Mouse (Mus musculus) frontal cortex, postnatal 36 days (tissue): ENCODE measurements around the gene Col4a4.

ENCODE experiments used
- DNase-seq, 2 experiments: peaks; one replicate each; pipeline ENCODE4 v3.0.0; 2022; ENCODE audit warnings: low spot score in 2 of 2

The Col4a4 gene

DNA sequence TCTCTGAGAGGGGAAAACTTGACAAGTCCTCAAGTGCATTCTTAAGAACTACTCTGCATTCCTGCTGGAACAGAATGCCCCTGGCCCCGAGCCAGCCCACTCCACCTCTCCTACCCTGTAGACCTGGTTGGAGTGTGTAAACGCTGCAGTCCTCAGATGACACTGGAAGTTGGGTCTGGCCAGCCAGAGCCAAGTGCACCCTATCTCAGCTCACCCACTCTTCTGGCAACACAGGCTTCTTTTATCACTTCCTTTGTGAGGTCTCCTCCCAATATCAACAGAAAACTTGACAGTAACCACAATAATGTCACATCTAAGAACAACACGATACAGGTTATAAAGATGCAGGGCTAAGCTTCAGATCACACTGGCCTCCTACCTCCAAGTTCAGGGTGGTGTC is 8.7 kb downstream of the Col4a4 start:
- no peak for DNase-seq

DNA sequence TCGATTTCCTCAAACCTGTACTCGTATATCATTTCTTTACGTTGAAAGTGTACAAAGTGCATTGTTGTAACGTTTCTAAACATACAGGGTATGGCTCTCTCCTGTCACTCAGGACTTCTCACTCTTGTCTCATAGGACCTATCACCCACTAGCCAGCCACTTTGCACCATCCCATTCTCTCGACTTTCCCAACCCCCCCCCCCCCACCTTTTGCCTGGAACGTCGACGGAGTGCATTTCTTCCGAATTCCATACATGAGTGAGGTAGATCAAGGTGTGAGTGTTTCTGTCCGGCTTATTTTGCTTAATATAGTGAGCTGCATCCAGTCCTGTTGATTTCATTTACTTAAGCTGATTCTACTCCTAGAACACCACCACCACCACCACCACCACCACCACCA is 9.3 kb downstream of the Col4a4 start:
- DNase-seq: no peak

- no peak for DNase-seq
These were observed 10.5 kb downstream of the Col4a4 start for GRCm38 (mm10) chr1:82576182-82576581.

DNA sequence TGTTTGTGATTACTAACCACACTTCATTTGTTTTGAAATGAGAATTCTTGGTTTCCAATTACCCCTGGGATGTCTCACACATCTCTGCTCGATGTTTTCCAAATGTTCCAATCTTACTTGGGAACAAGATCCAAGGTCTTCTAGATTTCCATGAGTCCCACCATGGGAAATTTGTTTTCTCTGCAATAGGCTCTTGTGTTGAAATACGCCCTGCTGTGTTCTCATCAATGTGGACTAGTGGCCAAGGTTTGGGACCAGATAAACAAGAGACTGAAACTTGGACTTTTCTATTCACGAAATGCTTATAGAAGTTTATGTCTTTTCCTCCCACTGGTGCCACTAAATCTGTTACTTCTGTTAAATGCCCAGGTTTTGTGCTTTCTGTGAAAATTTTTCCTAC is 11.0 kb downstream of the Col4a4 start:
- no peak for DNase-seq

DNA sequence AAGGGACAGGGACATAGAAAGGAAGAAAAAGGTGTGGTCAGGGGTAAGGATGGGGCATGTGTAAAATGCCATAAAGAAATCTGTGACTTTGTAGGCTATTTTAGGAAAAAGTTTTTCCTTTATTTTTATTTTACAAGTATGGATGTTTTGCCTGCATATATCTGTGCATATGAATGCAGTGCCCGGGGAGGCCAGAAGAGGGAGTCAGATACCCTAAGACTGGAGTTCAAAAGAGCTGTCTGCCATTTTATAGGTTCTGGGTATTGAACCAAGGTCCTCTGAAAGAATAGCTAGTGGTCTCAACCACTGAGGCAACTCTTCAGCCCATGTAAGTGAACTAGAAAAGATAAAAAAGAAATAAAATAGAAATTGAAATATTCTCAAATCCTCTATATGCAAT is 14.9 kb downstream of the Col4a4 start:
- no peak for DNase-seq

DNA sequence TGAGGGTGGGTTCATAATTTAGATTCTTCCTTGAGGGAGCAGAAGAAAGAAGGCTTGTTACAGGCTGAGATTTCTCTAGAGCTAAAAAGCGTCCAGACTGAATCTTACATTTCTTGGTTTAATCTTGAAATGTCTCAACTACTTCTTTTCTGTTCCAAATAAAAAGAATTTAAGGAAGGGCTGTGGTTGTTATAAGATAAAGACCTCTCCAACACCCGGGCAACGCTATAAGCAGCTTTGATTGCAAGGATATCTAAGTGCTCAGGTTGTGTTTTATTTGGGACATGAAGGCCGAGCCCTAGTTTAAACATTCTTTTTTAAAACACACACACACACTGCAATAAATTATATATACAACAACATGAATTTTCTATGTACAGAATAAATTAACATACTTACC is 17.2 kb downstream of the Col4a4 start:
- DNase-seq: no peak

DNA sequence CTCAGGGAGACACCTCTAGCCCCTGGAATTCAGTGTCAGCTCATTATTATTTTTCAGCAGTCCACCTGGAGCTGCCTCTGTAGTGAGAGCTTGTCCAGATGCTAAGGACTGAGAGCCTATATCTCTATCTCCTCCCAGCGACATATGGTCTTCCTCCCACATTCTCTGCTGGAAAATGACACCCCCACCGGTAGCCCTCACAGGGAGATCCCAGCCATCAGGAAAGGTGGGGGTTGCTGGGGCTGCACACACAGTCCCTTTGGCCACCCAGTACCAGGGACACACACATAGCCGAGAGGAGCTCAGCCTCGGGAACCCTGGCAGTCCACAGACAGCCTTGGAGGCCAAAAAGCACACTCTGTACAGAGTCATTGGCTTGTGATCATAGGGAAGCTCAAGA is 26.4 kb downstream of the Col4a4 start:
- DNase-seq: peak; percentile 38

DNA sequence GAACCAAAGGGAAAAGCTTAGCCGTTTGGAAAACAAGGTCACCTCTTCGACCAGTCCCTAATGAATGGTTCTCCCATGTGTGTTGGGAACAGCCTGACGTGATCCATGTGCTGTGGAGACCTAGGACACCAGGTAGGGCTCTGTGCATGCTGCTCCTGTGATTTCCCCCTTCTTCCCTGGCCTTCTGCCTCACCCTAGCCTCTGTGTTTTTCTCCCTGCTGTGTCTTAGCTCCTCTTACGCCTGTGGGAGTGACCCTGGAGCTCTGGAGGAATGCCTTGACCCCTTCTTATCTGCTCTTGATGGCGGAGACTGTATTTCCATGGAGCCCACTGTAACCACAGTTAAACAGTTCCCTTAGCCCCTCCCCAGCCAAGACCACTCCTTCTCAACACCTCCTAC is 31.8 kb downstream of the Col4a4 start:
- DNase-seq: no peak

DNA sequence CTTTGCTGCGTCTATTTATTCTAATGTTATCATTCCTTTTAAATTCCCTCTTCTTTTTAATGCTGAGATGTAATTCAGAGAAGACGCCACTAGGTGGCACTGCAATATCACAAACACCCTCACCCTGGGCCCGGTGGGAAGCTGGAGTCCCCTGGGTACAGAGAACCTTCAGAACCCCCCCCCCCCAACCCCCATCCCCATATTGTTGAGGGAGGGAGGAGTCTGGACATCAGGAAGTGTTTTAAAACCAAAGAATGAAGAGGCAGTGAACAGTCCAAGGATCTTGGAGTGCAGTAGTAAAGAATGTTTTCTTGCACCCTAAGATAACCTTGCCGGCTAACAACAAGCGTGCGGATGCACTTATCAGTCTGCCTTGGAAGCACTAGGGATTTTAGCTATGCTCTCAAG is 32.2 kb downstream of the Col4a4 start:
- peak in 1 of 2 experiments; percentile 12 for DNase-seq

DNA sequence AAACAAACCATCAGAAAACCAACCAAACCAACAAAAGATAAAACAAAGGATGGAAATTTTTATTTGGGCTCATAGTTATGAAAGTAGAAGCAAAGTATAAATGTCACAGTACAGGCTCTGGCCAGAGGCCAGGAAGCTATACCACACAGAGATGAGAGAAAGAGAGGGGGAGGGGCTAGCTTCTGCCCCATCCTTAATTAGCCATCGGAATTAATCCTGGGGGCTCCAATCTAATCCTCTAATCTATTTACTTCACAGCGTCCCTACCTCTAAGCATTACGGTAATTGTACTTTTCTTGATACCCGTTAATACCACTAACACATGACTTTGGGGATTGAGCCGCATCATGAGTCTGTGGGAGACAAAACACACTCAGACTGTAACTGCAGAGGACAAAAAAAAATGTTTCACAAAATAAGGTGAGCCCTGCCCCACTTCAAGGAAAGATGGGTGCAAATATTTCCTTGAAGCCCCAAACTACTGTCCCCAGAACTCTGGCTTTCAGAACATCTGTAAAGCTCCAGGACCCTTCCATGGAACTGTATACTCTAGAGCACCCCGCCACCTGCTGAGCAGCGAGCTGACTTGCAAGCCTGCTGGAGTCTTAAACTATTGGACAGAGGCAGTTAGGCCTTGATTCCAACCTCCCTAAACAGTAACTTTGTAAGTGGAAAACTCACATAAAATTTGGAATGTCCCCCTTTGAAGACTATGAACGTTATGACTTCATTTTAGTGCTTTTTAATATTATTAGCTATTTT is 41.3 kb downstream of the Col4a4 start:
- no peak for DNase-seq

DNA sequence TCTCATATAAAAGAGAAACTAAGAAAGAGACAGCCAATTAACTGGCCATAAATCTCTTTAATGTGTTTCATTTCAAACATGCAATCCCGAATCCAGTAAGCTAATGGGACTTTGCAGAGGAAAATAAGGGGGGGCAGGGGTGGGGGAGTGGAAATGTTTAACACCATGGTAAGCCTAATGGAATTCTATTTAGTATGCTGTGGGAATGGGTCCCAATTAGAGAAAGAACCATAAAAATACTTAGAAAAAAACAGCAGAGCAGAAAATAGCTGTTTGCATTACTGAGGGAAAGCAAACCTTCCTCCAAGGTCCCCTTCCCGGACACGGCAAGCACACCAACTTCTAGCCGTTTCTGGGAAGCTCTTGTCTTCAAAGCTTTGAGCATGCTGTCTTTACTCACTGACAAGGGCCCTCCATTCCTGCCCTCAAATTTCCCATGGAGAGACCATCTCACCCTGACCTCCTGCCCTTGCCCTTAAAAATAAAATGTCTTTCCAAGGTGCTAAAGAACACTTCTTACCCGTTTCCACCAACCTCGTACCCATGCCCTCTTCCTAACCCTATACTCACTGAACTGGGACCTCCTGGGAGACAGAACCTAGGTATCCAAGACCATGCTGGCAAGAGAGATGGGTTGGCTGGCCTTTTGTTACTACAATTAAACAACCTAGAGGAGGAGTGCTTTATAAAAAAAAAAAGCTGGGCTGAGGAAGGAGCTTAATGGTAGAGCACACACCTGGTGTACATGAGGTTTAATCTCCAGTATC is 42.0 kb downstream of the Col4a4 start:
- DNase-seq: no peak

- no peak for DNase-seq
These were observed 42.7 kb downstream of the Col4a4 start for GRCm38 (mm10) chr1:82543934-82544333.

- DNase-seq: no peak
These were observed 46.6 kb downstream of the Col4a4 start for GRCm38 (mm10) chr1:82540056-82540455.

DNA sequence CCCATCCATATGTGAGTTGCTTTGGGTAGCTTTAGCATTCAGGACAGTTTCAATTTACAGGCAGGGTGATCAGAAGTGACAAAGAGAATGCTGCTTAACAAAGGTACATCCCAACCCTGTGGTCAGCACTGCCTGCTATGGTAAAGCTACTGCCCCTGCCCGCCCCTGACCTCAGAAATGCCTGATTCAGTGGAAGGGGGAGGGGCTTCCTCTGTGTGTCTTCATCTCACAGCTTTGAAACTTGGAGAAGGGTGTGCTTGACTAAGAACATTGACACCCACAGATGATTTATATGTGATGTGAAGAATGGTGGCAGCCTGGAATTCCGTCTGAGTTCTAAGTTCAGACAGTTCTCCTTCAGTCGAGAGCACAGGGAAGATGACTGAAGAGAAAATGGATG is 48.8 kb downstream of the Col4a4 start:
- DNase-seq: no peak

- no peak for DNase-seq
These were observed 50.0 kb downstream of the Col4a4 start for GRCm38 (mm10) chr1:82536515-82537174.

DNA sequence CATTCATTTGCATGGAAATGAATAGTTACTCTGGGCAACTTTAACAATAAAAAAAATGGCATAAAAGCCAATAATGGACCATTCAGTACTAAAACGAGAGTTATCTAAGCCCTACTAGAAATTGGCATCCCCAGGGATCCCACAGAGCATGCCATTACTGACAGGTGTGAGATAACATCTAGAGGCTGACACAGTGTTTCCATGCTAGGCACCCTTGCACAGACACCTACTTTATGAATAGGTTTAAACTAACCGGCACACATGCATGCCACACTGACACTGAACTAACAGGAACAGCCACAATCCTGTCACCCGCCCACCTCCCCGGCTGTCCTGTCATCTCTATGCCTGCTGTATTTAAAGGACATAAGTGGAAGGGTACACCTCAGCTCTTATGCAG is 58.7 kb downstream of the Col4a4 start:
- DNase-seq: peak in 1 of 2 experiments; percentile 2

DNA sequence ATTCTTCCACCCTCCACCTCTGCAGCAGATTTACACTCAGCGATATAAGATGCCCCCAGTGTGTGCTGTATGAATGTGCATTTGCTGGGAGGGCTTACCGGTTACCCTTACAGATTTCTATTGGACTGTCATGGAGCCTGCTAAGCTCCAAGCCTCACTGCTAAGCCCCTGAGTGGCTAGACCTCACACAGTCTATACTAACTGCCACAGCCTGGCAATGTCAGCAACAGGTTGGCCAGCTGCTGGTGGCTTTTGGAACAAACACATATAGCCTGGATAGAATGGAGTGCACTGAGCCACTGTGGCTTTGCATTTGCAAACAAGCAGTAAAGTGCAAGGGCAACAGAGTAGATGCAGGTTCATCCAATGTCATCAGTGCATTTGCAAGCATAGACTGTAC is 94.7 kb downstream of the Col4a4 start:
- DNase-seq: no peak

- DNase-seq: no peak
These were observed 100.3 kb downstream of the Col4a4 start for GRCm38 (mm10) chr1:82486371-82486770.

DNA sequence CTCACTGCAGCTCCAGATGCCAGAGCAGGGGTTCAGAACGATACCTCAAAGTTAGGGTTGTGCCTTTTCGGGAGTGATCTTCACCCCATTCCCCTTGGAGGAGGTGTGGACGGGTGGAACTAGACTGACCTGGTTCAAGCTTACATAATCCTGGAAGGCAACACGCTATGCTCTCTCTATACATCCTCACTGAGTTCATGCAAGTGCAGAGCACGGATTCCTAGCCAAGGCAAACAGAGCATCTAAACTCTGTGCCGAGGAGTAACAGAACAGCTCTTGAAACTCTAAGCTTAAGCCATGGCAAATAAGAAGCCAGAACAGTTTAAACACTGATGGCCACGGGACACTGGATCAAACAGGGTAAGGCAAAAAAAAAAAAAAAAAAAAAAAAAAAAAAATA is 104.3 kb downstream of the Col4a4 start:
- no peak for DNase-seq

GRCm38 (mm10) chr1:82479696-82480487 is 106.8 kb downstream of the Col4a4 start:
- DNase-seq: no peak

DNA sequence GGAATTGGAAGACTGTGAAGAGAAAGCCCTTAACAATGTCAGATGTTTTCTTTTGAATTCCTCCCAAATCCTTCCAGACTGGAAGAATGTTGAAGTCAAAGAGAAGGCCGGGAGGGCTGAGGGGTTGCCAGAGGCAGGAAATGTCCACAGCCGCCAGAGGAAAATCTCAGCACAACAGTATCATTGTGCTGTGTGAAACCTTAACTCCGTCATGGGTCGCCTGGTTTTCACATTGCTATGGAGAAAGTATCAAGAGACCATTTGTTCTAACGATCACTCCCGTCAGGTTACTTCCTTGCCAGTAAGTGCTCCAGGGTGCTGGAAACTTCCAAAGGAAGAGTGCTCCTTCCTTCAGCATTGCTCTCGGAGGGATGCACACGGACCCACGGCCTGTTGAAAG is 109.9 kb downstream of the Col4a4 start:
- no peak for DNase-seq

GRCm38 (mm10) chr1:82476256-82476655 is 110.4 kb downstream of the Col4a4 start:
- DNase-seq: peak in 1 of 2 experiments; percentile 35
